Mouse (Mus musculus) hindbrain, embryonic 11.5 days (tissue): ENCODE results near the gene Dlgap5. TPM values are rescaled to one million over a fixed set of nuclear protein-coding genes. Genes with fewer than 3 reads are reported as not detected.
A peak's percentile ranks its signal among the peaks of the same experiment; 100 is the strongest.

Source experiments
- ATAC-seq: fragments of 200-750 bp; cut with Nextera tagmentation; 2 replicates; pipeline ENCODE4 v1.8.0; 2017; ENCODE audit warnings: mild to moderate bottlenecking, moderate TSS enrichment, moderate library complexity; ENCODE audit not compliant: low FRiP score
- DNase-seq: peaks from one replicate; pipeline ENCODE4 v3.0.0-alpha.2; 2015; ENCODE audit warnings: low spot score
- H3K27ac ChIP-seq: fragments of 300-500 bp; sonication (generic); 2 replicates; pipeline ENCODE4 v1.5.1; 2014; ENCODE audit warnings: mild to moderate bottlenecking, low read depth, low read length
- H3K27me3 ChIP-seq: fragments of 300-500 bp; sonication (generic); 2 replicates; pipeline ENCODE4 v1.6.1; 2014; ENCODE audit warnings: mild to moderate bottlenecking, low read length, moderate library complexity, mixed read lengths; ENCODE audit not compliant: control insufficient read depth, insufficient read depth
- H3K36me3 ChIP-seq: fragments of 300-500 bp; sonication (generic); 2 replicates; pipeline ENCODE4 v1.6.1; 2014; ENCODE audit warnings: mild to moderate bottlenecking, low read length, moderate library complexity, mixed read lengths; ENCODE audit not compliant: control insufficient read depth, insufficient read depth
- H3K4me1 ChIP-seq: fragments of 300-500 bp; sonication (generic); replicated peaks from 2 replicates; pipeline ENCODE4 v1.6.1; 2014; ENCODE audit warnings: low read length, mixed read lengths; ENCODE audit not compliant: control insufficient read depth, insufficient read depth
- H3K4me2 ChIP-seq: fragments of 300-500 bp; sonication (generic); replicated peaks from 2 replicates; pipeline ENCODE4 v1.6.1; 2014; ENCODE audit warnings: mild to moderate bottlenecking, low read depth, low read length
- H3K4me3 ChIP-seq: fragments of 300-500 bp; sonication (generic); 2 replicates; pipeline ENCODE4 v1.5.1; 2014; ENCODE audit warnings: low read depth, low read length
- H3K9ac ChIP-seq: fragments of 300-500 bp; sonication (generic); 2 replicates; pipeline ENCODE4 v1.6.1; 2014; ENCODE audit warnings: low read depth, low read length
- H3K9me3 ChIP-seq: fragments of 300-500 bp; sonication (generic); 2 replicates; pipeline ENCODE4 v1.6.1; 2016; ENCODE audit warnings: low read length; ENCODE audit not compliant: control insufficient read depth
- WGBS: fragments of 180-500 bp; shearing (Covaris S2); extraction: QIAGEN DNeasy Blood & Tissue Kit; methylation state at CpG from one replicate; pipeline ENCODE4 v1.1.7; 2014; 5-methylcytosine and 5-hydroxymethylcytosine counted together
- polyA plus RNA-seq: library from polyadenylated mRNA; unstranded; fragments of >200 nt; fragmentation: Nextera tagmentation; extraction: Ambion mirVana; gene quantifications from 2 replicates; pipeline ENCODE4 v1.2.1, GENCODE M21; 2014

Dlgap5 gene
- polyA plus RNA-seq, 1 experiment from 2014 or later: 59.9 TPM

GRCm38 (mm10) chr14:47366881-47367321, 51.3 kb downstream of the Dlgap5 start:
- Histone ChIP-seq H3K36me3 (no peaks in the 10 kb centered on the region), H3K4me1 (0 out of 2 replicates have a peak, but pooled peaks cover 2% of the 10 kb centered on the region), H3K9ac (no peak overlapping the region), H3K4me3 (no peak overlapping the region), H3K27me3 (no peaks in the 10 kb centered on the region), H3K9me3 (no peaks in the 10 kb centered on the region), H3K27ac (no peak overlapping the region), H3K4me2 (no peak overlapping the region)
- ATAC-seq (no peak), DNase-seq (no peak)
- WGBS: 67% methylated on average over 7 of the region's 7 CpGs

- H3K4me1 ChIP-seq: 0 out of 2 replicates have a peak, but pooled peaks cover 2% of the 10 kb centered on the region
- no peak overlapping the region for H3K4me3 ChIP-seq
- no peak overlapping the region for H3K9ac ChIP-seq
- no peaks in the 10 kb centered on the region for H3K9me3 ChIP-seq
- H3K27ac ChIP-seq: no peak overlapping the region
- no peaks in the 10 kb centered on the region for H3K27me3 ChIP-seq
- peak; percentile 59 for ATAC-seq
- DNase-seq: peak; percentile 50
- H3K36me3 ChIP-seq: no peaks in the 10 kb centered on the region
- H3K4me2 ChIP-seq: 0 out of 2 replicates have a peak overlapping the region, but pooled peaks have one; percentile 14
- WGBS: 46% methylated on average over 21 of the region's 21 CpGs
Observed at GRCm38 (mm10) chr14:47364742-47365449, 53.3 kb downstream of the Dlgap5 start.

GRCm38 (mm10) chr14:47361899-47362298, 56.3 kb downstream of the Dlgap5 start:
- ATAC-seq: no peak
- 87% methylated on average over 9 of the region's 9 CpGs for WGBS
- Histone ChIP-seq H3K27ac (no peak overlapping the region), H3K9ac (no peak overlapping the region), H3K9me3 (no peaks in the 10 kb centered on the region), H3K4me3 (no peak overlapping the region), H3K27me3 (no peaks in the 10 kb centered on the region), H3K4me1 (0 out of 2 replicates have a peak, but pooled peaks cover 2% of the 10 kb centered on the region), H3K36me3 (no peaks in the 10 kb centered on the region), H3K4me2 (no peak overlapping the region)
- no peak for DNase-seq

- 86% methylated on average over 2 of the region's 2 CpGs for WGBS
- H3K9me3 ChIP-seq: no peaks in the 10 kb centered on the region
- ATAC-seq (no peak), DNase-seq (no peak)
- H3K27me3 ChIP-seq: no peaks in the 10 kb centered on the region
- no peaks in the 10 kb centered on the region for H3K36me3 ChIP-seq
- H3K4me2 ChIP-seq: no peak overlapping the region
- 0 out of 2 replicates have a peak, but pooled peaks cover 2% of the 10 kb centered on the region for H3K4me1 ChIP-seq
- H3K4me3 ChIP-seq: no peak overlapping the region
- no peak overlapping the region for H3K27ac ChIP-seq
- no peak overlapping the region for H3K9ac ChIP-seq
Observed at GRCm38 (mm10) chr14:47361418-47361817, 56.8 kb downstream of the Dlgap5 start.

- no peaks in the 10 kb centered on the region for H3K9me3 ChIP-seq
- no peaks in the 10 kb centered on the region for H3K27me3 ChIP-seq
- no peaks in the 10 kb centered on the region for H3K36me3 ChIP-seq
- no peak overlapping the region for H3K9ac ChIP-seq
- no peak for ATAC-seq
- H3K27ac ChIP-seq: no peak overlapping the region
- no peak overlapping the region for H3K4me2 ChIP-seq
- no peak for DNase-seq
- WGBS: 83% methylated on average over 3 of the region's 3 CpGs
- no peaks in the 10 kb centered on the region for H3K4me1 ChIP-seq
- no peak overlapping the region for H3K4me3 ChIP-seq
Observed at GRCm38 (mm10) chr14:47359610-47360009, 58.6 kb downstream of the Dlgap5 start.

- no peak overlapping the region for H3K27ac ChIP-seq
- no peak overlapping the region for H3K9ac ChIP-seq
- H3K36me3 ChIP-seq: no peaks in the 10 kb centered on the region
- no peaks in the 10 kb centered on the region for H3K9me3 ChIP-seq
- no peaks in the 10 kb centered on the region for H3K27me3 ChIP-seq
- DNase-seq: no peak
- no peak for ATAC-seq
- H3K4me1 ChIP-seq: no peaks in the 10 kb centered on the region
- H3K4me3 ChIP-seq: no peak overlapping the region
- WGBS: 79% methylated on average over 3 of the region's 3 CpGs
- H3K4me2 ChIP-seq: no peak overlapping the region
Observed at GRCm38 (mm10) chr14:47356622-47357021, 61.6 kb downstream of the Dlgap5 start.

- no peak overlapping the region for H3K4me3 ChIP-seq
- no peaks in the 10 kb centered on the region for H3K27me3 ChIP-seq
- no peak overlapping the region for H3K4me2 ChIP-seq
- no peak overlapping the region for H3K27ac ChIP-seq
- H3K36me3 ChIP-seq: no peaks in the 10 kb centered on the region
- no peaks in the 10 kb centered on the region for H3K9me3 ChIP-seq
- no peak for ATAC-seq
- no peaks in the 10 kb centered on the region for H3K4me1 ChIP-seq
- no peak for DNase-seq
- H3K9ac ChIP-seq: no peak overlapping the region
- WGBS: 81% methylated on average over 5 of the region's 5 CpGs
Observed at GRCm38 (mm10) chr14:47354948-47355347, 63.3 kb downstream of the Dlgap5 start.

GRCm38 (mm10) chr14:47354111-47354577, 64.1 kb downstream of the Dlgap5 start:
- no peaks in the 10 kb centered on the region for H3K36me3 ChIP-seq
- 64% methylated on average over 8 of the region's 8 CpGs for WGBS
- H3K27me3 ChIP-seq: no peaks in the 10 kb centered on the region

GRCm38 (mm10) chr14:47353240-47353639, 65.0 kb downstream of the Dlgap5 start:
- Histone ChIP-seq H3K9ac (no peak overlapping the region), H3K4me3 (no peak overlapping the region), H3K27ac (no peak overlapping the region), H3K4me1 (no peaks in the 10 kb centered on the region), H3K4me2 (no peak overlapping the region), H3K36me3 (no peaks in the 10 kb centered on the region), H3K9me3 (no peaks in the 10 kb centered on the region), H3K27me3 (no peaks in the 10 kb centered on the region)
- ATAC-seq (no peak), DNase-seq (no peak)
- 88% methylated on average over 4 of the region's 4 CpGs for WGBS

More at GRCm38 (mm10) chr14:47354111-47354577, 64.1 kb downstream of the Dlgap5 start:
- Histone ChIP-seq H3K9me3 (no peaks in the 10 kb centered on the region), H3K27ac (no peak overlapping the region), H3K9ac (no peak overlapping the region), H3K4me1 (no peaks in the 10 kb centered on the region), H3K4me3 (no peak overlapping the region), H3K4me2 (no peak overlapping the region)
- DNase-seq (no peak), ATAC-seq (no peak)
